Mouse (Mus musculus): Measurements from ENCODE around the gene Nrxn1.

GRCm38 (mm10) chr17:90997714-90998113, 95.2 kb downstream of the Nrxn1 start:
- TF ChIP-seq CTCF (conservative IDR thresholded peaks at IDR 0.05; ENCODE audit: insufficient read depth, insufficient read length, low read depth, low read length) (no peak), POLR2A (IDR thresholded peaks at IDR 0.05; ENCODE audit: low read depth, low read length) (no peak)

Data from kidney, adult 2 months (tissue).